Mouse (Mus musculus) left cerebral cortex, postnatal 25 days (tissue): ENCODE measurements around the gene Parva. TPM values are rescaled to one million over a fixed set of nuclear protein-coding genes. Genes with fewer than 3 reads are reported as not detected.

ENCODE experiments used
- DNase-seq, 2 experiments: peaks; one replicate each; pipeline ENCODE4 v3.0.0; 2022; ENCODE audit warnings: low spot score in 2 of 2, mixed read lengths in 1 of 2
- intact Hi-C: fragments of 180-260 bp; cut with DNase I; formaldehyde crosslinking; loops from one replicate; pipeline ENCODE4 v1.15.1; 2025
- total RNA-seq, 2 experiments: library from RNA; stranded (reverse); gene quantifications; 2 replicates each; pipeline ENCODE4 v1.2.3; 2021

Parva gene
- total RNA-seq, 2 experiments from 2014 or later, result 53.3 to 53.6 TPM

- no peak for DNase-seq
- intact Hi-C loops, result no loop called here
Observed at GRCm38 (mm10) chr7:112635936-112636335, 208.6 kb downstream of the Parva start.

Other genes starting within 250 kb of the Parva start
- gene Mical2, start 201.6 kb upstream of the Parva start, total RNA-seq, result 100 to 1,000 TPM; 610 to 744 TPM